ENCODE assay signal across 17 mouse cellular contexts in the genomic region with DNA sequence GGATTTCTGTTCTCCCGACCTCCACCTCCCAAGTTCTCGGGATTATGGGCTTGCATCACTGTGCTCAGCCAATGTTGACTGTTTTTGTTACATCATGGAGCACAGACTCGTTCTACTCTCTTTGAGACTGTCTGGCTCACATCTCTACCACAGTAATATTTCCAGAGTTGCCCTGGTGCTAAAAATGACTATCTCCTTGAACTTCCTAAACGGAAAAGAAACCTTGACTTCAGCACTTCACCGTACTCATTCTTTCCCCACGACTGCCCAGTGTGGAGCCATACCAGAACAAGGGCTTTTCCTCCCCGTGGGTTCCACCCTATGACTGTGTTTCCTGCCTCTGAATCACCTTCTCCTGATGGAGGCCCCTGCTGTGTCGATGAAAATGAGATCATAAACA.
DNase-seq lines count a peak whose midpoint lies in the region; ATAC-seq and TF ChIP-seq lines count a peak whose summit lies in the region.
"Had no signal": no experiment of that assay in that cellular context is flagged by ENCODE, and none has a peak within 500 bp of the region (broad histone marks: within the 10 kb centered on the region; RNA-seq: fewer than 3 reads in every experiment).

No protein-coding gene starts in this region.

- peak; percentile 96 for DNase-seq in heart, adult 11 months
- DNase-seq in heart, postnatal 36 days: no peak
- DNase-seq in lung, postnatal 0 days (ENCODE audit: low spot score): peak; percentile 16
- DNase-seq in lung, adult 18-20 months: no peak
- DNase-seq in frontal cortex, postnatal 36 days (ENCODE audit: low spot score in 2 of 2): no peak
- no peak for DNase-seq in layer of hippocampus, postnatal 10 days (ENCODE audit: low spot score in 2 of 2)
- no peak for DNase-seq in layer of hippocampus, adult 9-10 months (ENCODE audit: low spot score)
- DNase-seq: gastrocnemius, postnatal 14 days; layer of hippocampus, postnatal 36 days; lung, postnatal 10 days; right cerebral cortex, postnatal 14 days; thymus, postnatal 14 days had no signal

- no peak for TF ChIP-seq CTCF in lung, postnatal 0 days (IDR thresholded peaks at IDR 0.05)

- WGBS in lung, postnatal 0 days: 53% methylated on average over 8 of the region's 8 CpGs
- WGBS in heart, embryonic 14.5 days: 27% methylated on average over 8 of the region's 8 CpGs

- no peaks in the 10 kb centered on the region for H3K36me3 ChIP-seq in lung, postnatal 0 days (ENCODE audit: insufficient read depth, low read length)
- peaks cover 57% of the 10 kb centered on the region for H3K36me3 ChIP-seq in heart, embryonic 14.5 days (ENCODE audit: control insufficient read depth, insufficient read depth, low read length)
- H3K36me3 ChIP-seq: forebrain, embryonic 10.5 days; hindbrain, embryonic 15.5 days; limb, embryonic 12.5 days had no signal

- H3K27me3 ChIP-seq in lung, postnatal 0 days (replicated peaks; ENCODE audit: insufficient read depth, low read length): no peaks in the 10 kb centered on the region
- no peaks in the 10 kb centered on the region for H3K27me3 ChIP-seq in heart, embryonic 14.5 days (ENCODE audit: control insufficient read depth, insufficient read depth, low read length)
- H3K27me3 ChIP-seq: hindbrain, embryonic 15.5 days; limb, embryonic 12.5 days had no signal

- peak; percentile 62; the same call in 1 of the 2 replicates for TF ChIP-seq EP300 in lung, postnatal 0 days (IDR thresholded peaks at IDR 0.05)

- H3K4me1 ChIP-seq in lung, postnatal 0 days (ENCODE audit: insufficient read depth, low read depth, low read length): no peaks in the 10 kb centered on the region
- peaks cover 4 to 21% of the 10 kb centered on the region in 2 experiments; a peak in 3 of 4 replicates for H3K4me1 ChIP-seq in heart, embryonic 14.5 days (ENCODE audit: control insufficient read depth in 2 of 2, insufficient read depth in 2 of 2, low read length in 2 of 2)

- no peak overlapping the region for H3K4me2 ChIP-seq in lung, postnatal 0 days (replicated peaks; ENCODE audit: low read depth, low read length)
- H3K4me2 ChIP-seq in heart, embryonic 14.5 days (ENCODE audit: low read length): no peak overlapping the region
- H3K4me2 ChIP-seq: hindbrain, embryonic 15.5 days; limb, embryonic 12.5 days had no signal

- H3K4me3 ChIP-seq in lung, postnatal 0 days (ENCODE audit: low read depth, low read length): no peak overlapping the region
- H3K4me3 ChIP-seq in heart, embryonic 14.5 days (ENCODE audit: control insufficient read depth in 1 of 2, insufficient read depth in 1 of 2, low read depth in 1 of 2, low read length in 2 of 2): no peak overlapping the region
- H3K4me3 ChIP-seq: forebrain, embryonic 10.5 days; hindbrain, embryonic 15.5 days; limb, embryonic 12.5 days had no signal

- intact Hi-C loops in heart, postnatal 36 days (cut with DNase I): no loop called here

- H3K9me3 ChIP-seq in lung, postnatal 0 days (ENCODE audit: low read length): no peaks in the 10 kb centered on the region
- no peaks in the 10 kb centered on the region for H3K9me3 ChIP-seq in heart, embryonic 14.5 days (ENCODE audit: control insufficient read depth, low read length)
- H3K9me3 ChIP-seq: forebrain, embryonic 10.5 days; hindbrain, embryonic 15.5 days; limb, embryonic 12.5 days had no signal

- no peak overlapping the region for H3K9ac ChIP-seq in lung, postnatal 0 days (replicated peaks; ENCODE audit: low read depth)
- H3K9ac ChIP-seq in heart, embryonic 14.5 days (ENCODE audit: low read length): no peak overlapping the region
- H3K9ac ChIP-seq: hindbrain, embryonic 15.5 days; limb, embryonic 12.5 days had no signal

- ATAC-seq in lung, postnatal 0 days: peak; percentile 71
- ATAC-seq in heart, embryonic 14.5 days (ENCODE audit: insufficient number of reproducible peaks, insufficient read depth, low FRiP score, low read depth): peak; percentile 81; the same call in 1 of the 2 replicates
- ATAC-seq: CD4-positive, CD25-positive, alpha-beta regulatory T cell, adult 4 months had no signal

- H3K27ac ChIP-seq in lung, postnatal 0 days (ENCODE audit: low read length): no peak overlapping the region
- H3K27ac ChIP-seq in heart, embryonic 14.5 days (replicated peaks in 1 of 2; ENCODE audit: control insufficient read depth in 1 of 2, insufficient read depth in 1 of 2, low read depth in 2 of 2, low read length in 2 of 2): peak overlapping the region; percentile 67 to 72
- H3K27ac ChIP-seq: forebrain, embryonic 10.5 days; hindbrain, embryonic 15.5 days; limb, embryonic 12.5 days had no signal

Comparison
In these comparisons a context has a peak if more than half of its experiments do, and no peak if none do; other contexts are left out.
1. DNase-seq: peak in heart, adult 11 months (single experiment) and lung, postnatal 0 days (single experiment); none in heart, postnatal 36 days (0 of 2), lung, adult 18-20 months (0 of 2), frontal cortex, postnatal 36 days (0 of 2), layer of hippocampus, postnatal 10 days (0 of 2) and layer of hippocampus, adult 9-10 months (single experiment).